Mouse (Mus musculus) MEL (cell line): ENCODE data around the gene Synpo2l.

ENCODE experiments used
- BHLHE40 ChIP-seq: IDR thresholded peaks from 2 replicates; pipeline ENCODE4 v1.6.1; 2012; ENCODE audit warnings: low read depth, mild to moderate bottlenecking, inconsistent platforms, low read length, improper control_type of control experiment, borderline replicate concordance
- CHD1 ChIP-seq: IDR thresholded peaks from 2 replicates; pipeline ENCODE4 v1.6.1; 2012; ENCODE audit warnings: low read depth, mild to moderate bottlenecking, inconsistent platforms, low read length, improper control_type of control experiment
- CTCF ChIP-seq, 3 experiments: IDR thresholded peaks in 2 of 3; conservative IDR thresholded peaks in 1 of 3; 2 replicates each; pipeline ENCODE4 v1.5.1; 2011 to 2012; ENCODE audit warnings: low read length in 3 of 3, low read depth in 2 of 3, mild to moderate bottlenecking in 2 of 3, improper control_type of control experiment in 1 of 3, inconsistent platforms in 1 of 3, mixed read lengths in 1 of 3, moderate library complexity in 1 of 3; ENCODE audit not compliant: control insufficient read depth in 1 of 3, insufficient read depth in 1 of 3, poor library complexity in 1 of 3, severe bottlenecking in 1 of 3
- EP300 ChIP-seq, 2 experiments: IDR thresholded peaks; 2 replicates each; pipeline ENCODE4 v1.6.1; 2011; ENCODE audit warnings: improper control_type of control experiment in 2 of 2, low read length in 2 of 2, low read depth in 1 of 2, mild to moderate bottlenecking in 1 of 2
- GABPA ChIP-seq: IDR thresholded peaks from 2 replicates; pipeline ENCODE4 v1.6.1; 2012; ENCODE audit warnings: low read depth, mild to moderate bottlenecking, inconsistent platforms, low read length, improper control_type of control experiment, moderate library complexity
- HCFC1 ChIP-seq: IDR thresholded peaks from 2 replicates; pipeline ENCODE4 v1.6.1; 2012; ENCODE audit warnings: low read depth, mild to moderate bottlenecking, inconsistent platforms, low read length, improper control_type of control experiment, moderate library complexity
- MXI1 ChIP-seq: IDR thresholded peaks from 2 replicates; pipeline ENCODE4 v1.6.1; 2011; ENCODE audit warnings: mild to moderate bottlenecking, low read depth, low read length, improper control_type of control experiment
- MYC ChIP-seq: IDR thresholded peaks from 2 replicates; pipeline ENCODE4 v1.6.1; 2011; ENCODE audit warnings: low read depth, mild to moderate bottlenecking, low read length, improper control_type of control experiment, moderate library complexity
- NRF1 ChIP-seq: IDR thresholded peaks from 2 replicates; pipeline ENCODE4 v1.6.1; 2014; ENCODE audit warnings: low read depth, mild to moderate bottlenecking, inconsistent platforms, low read length, improper control_type of control experiment, moderate library complexity; ENCODE audit not compliant: poor library complexity, insufficient read depth, severe bottlenecking
- POLR2A ChIP-seq, 2 experiments: IDR thresholded peaks; 2 replicates each; pipeline ENCODE4 v1.6.1; 2011 to 2012; ENCODE audit warnings: low read length in 2 of 2, mild to moderate bottlenecking in 2 of 2, control low read depth in 1 of 2, improper control_type of control experiment in 1 of 2, low read depth in 1 of 2, moderate library complexity in 1 of 2; ENCODE audit not compliant: control insufficient read depth in 1 of 2, insufficient read depth in 1 of 2, poor library complexity in 1 of 2
- POLR2AphosphoS2 ChIP-seq: IDR thresholded peaks from 2 replicates; pipeline ENCODE4 v1.6.1; 2011; ENCODE audit warnings: low read length, improper control_type of control experiment
- SMC3 ChIP-seq: IDR thresholded peaks from 2 replicates; pipeline ENCODE4 v1.6.1; 2011; ENCODE audit warnings: low read depth, low read length, improper control_type of control experiment
- TAL1 ChIP-seq: IDR thresholded peaks from 2 replicates; pipeline ENCODE4 v1.6.1; 2012; ENCODE audit warnings: mild to moderate bottlenecking, inconsistent platforms, low read length, moderate library complexity, mixed read lengths
- ZKSCAN1 ChIP-seq: IDR thresholded peaks from 2 replicates; pipeline ENCODE4 v1.6.1; 2012; ENCODE audit warnings: low read depth, mild to moderate bottlenecking, inconsistent platforms, low read length, improper control_type of control experiment, moderate library complexity

GRCm38 (mm10) chr14:20713832-20714231 is 45.7 kb upstream of the Synpo2l start:
- TF ChIP-seq POLR2A (IDR thresholded peaks at IDR 0.05; ENCODE audit: control insufficient read depth in 1 of 2, insufficient read depth in 1 of 2, low read depth in 1 of 2, low read length in 2 of 2, poor library complexity in 1 of 2) (no peak), GABPA (no peak), EP300 (IDR thresholded peaks at IDR 0.05; ENCODE audit: low read depth in 1 of 2, low read length in 2 of 2) (no peak), TAL1 (no peak), ZKSCAN1 (no peak), CTCF (IDR thresholded peaks at IDR 0.05 in 2 of 3, conservative IDR thresholded peaks at IDR 0.05 in 1 of 3; ENCODE audit: control insufficient read depth in 1 of 3, insufficient read depth in 1 of 3, low read depth in 2 of 3, low read length in 3 of 3, poor library complexity in 1 of 3, severe bottlenecking in 1 of 3) (no peak), SMC3 (no peak), MXI1 (no peak), NRF1 (no peak), POLR2AphosphoS2 (no peak), CHD1 (no peak), MYC (no peak), HCFC1 (no peak), BHLHE40 (no peak)
